Mouse (Mus musculus) C2C12 (cell line): Measurements from ENCODE around the gene Ctag2. TPM values are rescaled to one million over a fixed set of nuclear protein-coding genes. Genes with fewer than 3 reads are reported as not detected.

ENCODE experiments used
- H3K27me3 ChIP-seq: one replicate; pipeline ENCODE4 v1.6.1; 2011; ENCODE audit not compliant: control insufficient read depth, insufficient read depth, insufficient read length
- H3K36me3 ChIP-seq: one replicate; pipeline ENCODE4 v1.6.1; 2011; ENCODE audit not compliant: control insufficient read depth, insufficient read depth
- H3K4me3 ChIP-seq: one replicate; pipeline ENCODE4 v1.5.1; 2011; ENCODE audit warnings: mild to moderate bottlenecking, control low read depth; ENCODE audit not compliant: poor library complexity, insufficient read depth, severe bottlenecking
- H3K79me2 ChIP-seq: one replicate; pipeline ENCODE4 v1.6.1; 2011; ENCODE audit not compliant: control insufficient read depth, insufficient read depth
- H3K79me3 ChIP-seq: one replicate; pipeline ENCODE4 v1.6.1; 2011; ENCODE audit warnings: low read depth, control low read depth
- H3ac ChIP-seq: one replicate; pipeline ENCODE3; 2011; ENCODE audit warnings: low read depth; ENCODE audit not compliant: control insufficient read depth, insufficient read length
- MYOG ChIP-seq: IDR thresholded peaks from one replicate; pipeline ENCODE4 v1.6.1; 2011; ENCODE audit not compliant: control insufficient read depth, insufficient read length; ENCODE audit errors: extremely low read depth
- long read RNA-seq, 2 experiments: library from polyadenylated mRNA; unstranded; transcript quantifications; one replicate each; pipeline ENCODE4 v2.0.0; 2019 to 2020
- polyA plus RNA-seq: library from polyadenylated mRNA; unstranded; fragments of >200 nt; fragmentation: generic; extraction: Trizol; gene quantifications from one replicate; pipeline ENCODE4 v1.2.1, GENCODE M21; 2012; ENCODE audit warnings: missing spikeins

The Ctag2 gene
- polyA plus RNA-seq, result not detected
- long read RNA-seq, experiment 1, result 0 reads
- long read RNA-seq, experiment 2, result 0 reads

GRCm38 (mm10) chrX:65047344-65047743 lies at the start of gene Ctag2:
Gene Ctag2 (plus strand): TSS chrX:65047644.
- H3K79me2 ChIP-seq, result no peaks in the 10 kb centered on the region
- no peaks in the 10 kb centered on the region for H3K36me3 ChIP-seq
- H3K4me3 ChIP-seq, result no peak within 1 kb of the TSS
- no peak within 1 kb of the TSS for H3ac ChIP-seq
- no peaks in the 10 kb centered on the region for H3K27me3 ChIP-seq
- no peaks in the 10 kb centered on the region for H3K79me3 ChIP-seq
- TF ChIP-seq MYOG, result no peak
